Mouse (Mus musculus): ENCODE measurements around the gene Rps6ka4.

Rps6ka4 gene

DNA sequence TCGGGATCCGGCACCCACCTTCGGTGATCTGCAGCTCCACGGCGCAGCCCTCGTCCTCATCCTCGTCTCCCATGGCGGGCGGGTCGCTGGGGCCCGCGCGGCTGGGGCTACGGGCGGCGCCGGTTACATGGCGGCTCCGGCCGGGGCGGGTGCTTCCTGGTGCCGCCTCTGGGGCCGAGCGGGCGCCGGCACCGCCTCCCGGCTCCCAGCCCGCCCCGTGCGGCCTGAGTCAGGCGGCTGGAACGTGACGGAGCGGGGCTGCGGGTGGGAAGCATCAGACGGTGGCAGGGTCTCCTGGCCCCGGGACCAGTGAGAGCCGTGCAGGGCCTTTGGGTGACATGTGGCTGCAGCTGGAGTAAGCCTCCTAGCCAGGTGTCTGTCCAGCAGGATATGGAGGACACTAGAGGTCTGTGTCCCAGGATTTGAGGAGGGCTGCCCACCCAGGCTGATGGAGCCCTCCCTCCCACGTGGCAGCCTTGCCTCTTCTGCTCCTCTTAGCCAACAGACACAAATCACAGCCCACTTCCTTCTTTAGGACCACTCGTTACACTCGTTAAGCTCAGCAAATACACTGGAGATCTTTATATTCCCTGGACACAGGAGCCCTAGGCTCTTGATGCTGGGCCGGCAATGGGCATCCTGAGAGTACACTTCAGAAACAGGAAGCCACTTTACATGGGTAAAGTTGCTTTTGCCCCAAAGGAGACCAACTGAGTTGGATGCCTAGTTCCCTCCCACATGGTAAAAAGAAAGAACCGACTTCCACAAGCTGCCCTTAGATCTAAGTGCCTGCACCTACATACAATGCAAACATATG, at the start of gene Rps6ka4:
Gene Rps6ka4, minus strand, starts transcription at position 162 of the 817 bp plus-strand sequence.
- peak; percentile 71 for DNase-seq (ENCODE audit: low read depth, low spot score)

GRCm38 (mm10) chr19:6877965-6878364, 37.5 kb upstream of the Rps6ka4 start:
- DNase-seq (ENCODE audit: low read depth, low spot score): no peak

GRCm38 (mm10) chr19:6876799-6877198, 36.4 kb upstream of the Rps6ka4 start:
- no peak for DNase-seq (ENCODE audit: low read depth, low spot score)

DNA sequence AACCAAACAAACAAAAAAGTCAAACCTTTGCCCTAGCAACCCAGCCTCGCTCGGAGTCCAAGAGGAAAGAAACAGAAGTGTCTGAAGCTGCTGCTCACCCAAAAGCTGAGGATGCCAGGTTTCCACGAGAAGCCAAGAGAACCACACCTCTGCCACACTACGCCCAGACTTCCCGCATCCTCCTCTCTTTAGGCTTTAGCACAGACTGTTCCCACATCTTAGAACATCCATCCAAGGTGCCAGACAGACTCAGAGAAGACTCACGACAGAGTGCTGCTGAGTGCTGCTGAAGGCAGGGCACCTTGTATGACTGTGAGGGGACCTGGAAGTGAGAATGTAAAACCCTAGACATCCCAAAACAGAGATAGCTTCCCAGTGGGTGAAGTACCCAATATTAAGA, 35.4 kb upstream of the Rps6ka4 start:
- no peak for DNase-seq (ENCODE audit: low read depth, low spot score)

DNA sequence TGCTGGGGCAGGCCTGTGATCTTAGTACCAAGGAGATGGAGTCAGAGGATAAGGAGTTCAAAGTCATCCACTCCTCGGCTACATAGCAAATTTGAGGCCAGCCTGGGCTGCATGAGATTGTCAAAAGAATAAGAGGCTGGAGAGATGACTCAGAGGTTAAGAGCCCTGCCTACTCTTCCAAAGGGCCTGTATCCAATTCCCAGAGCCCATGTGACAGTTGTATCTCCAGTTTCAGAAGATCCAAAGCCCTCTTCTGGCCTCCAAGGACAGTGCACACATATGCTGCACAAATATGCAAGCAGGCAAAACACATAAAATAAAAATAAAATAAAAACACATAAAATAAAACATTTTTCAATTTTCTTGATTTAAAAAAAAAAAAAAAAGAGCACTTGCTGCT, 33.8 kb upstream of the Rps6ka4 start:
- DNase-seq (ENCODE audit: low read depth, low spot score): no peak

GRCm38 (mm10) chr19:6872701-6873100, 32.3 kb upstream of the Rps6ka4 start:
- peak; percentile 1 for DNase-seq (ENCODE audit: low read depth, low spot score)

DNA sequence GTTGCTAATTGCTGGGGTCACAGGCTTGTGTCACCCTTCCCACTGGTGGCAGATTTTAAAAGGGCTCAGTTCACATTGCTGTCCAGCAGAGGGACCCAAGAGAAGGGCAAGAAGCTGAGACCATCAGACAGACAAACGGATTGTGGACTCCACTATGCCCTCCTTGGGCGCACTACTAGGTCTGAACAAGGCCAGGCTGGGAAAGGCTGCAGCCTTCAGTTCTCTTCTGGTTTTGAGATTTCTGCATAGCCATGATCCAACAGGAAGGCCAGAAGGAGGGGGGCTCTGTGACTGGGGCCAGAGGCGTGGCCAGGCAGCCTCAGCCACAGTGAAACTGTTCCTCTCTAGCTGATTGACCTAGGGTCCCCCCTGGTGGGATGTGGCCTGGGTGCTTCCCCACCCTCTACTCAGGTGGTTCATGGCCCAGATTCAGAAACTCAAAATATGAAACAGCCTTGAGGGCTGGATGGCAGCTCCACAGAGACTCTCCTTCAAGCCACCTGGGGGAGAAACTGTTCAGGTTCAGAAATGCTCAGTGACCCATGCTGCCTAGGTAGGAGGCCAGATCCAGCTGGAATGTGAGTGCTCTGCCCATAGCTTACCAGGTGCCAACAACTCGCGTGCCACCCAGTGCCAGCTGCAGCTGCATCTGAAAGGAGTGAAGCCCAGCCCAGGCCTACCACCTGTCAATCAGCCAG, 31.3 kb upstream of the Rps6ka4 start:
- DNase-seq (ENCODE audit: low read depth, low spot score): peak; percentile 75

GRCm38 (mm10) chr19:6869355-6869754, 28.9 kb upstream of the Rps6ka4 start:
- peak; percentile 79 for DNase-seq (ENCODE audit: low read depth, low spot score)

DNA sequence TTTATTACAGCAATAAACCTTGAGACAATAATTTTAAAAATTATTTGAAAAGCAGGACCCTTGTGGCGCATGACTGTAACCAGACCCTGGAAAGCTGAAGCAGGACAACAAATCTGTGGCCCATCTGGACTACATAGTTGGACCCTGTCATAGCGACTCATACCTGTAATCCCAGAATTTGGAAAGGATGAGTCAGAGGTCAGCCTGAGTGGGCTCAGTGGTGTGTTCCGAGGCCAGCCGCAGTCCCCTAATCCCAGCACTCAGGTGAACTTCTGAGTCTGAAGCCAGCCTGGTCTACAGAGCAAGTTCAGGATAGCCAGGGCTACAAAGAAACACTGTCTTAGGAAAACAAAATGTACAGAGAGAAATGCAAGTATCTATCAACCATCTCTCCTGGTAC, 21.0 kb upstream of the Rps6ka4 start:
- DNase-seq (ENCODE audit: low read depth, low spot score): no peak

GRCm38 (mm10) chr19:6860706-6861105, 20.3 kb upstream of the Rps6ka4 start:
- DNase-seq (ENCODE audit: low read depth, low spot score): peak; percentile 19

DNA sequence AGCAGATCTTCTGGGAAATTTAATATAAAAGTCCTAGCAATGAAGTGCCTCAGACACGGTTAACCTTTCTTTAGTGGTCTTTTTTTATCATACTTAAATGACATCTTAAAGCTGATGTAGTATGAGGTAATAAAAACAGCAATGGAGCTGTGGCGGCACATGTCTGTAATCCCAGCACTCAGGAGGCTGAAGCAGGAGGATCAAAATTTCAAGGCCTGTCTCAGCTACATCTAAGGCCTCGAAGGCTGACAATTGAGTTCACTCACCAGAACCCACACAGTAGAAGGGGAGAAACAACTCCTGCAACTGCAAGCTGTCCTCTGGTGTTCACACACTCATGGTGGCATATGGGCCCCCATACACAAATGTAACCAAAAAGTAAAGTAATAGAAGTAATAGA, 19.5 kb upstream of the Rps6ka4 start:
- DNase-seq (ENCODE audit: low read depth, low spot score): no peak

DNA sequence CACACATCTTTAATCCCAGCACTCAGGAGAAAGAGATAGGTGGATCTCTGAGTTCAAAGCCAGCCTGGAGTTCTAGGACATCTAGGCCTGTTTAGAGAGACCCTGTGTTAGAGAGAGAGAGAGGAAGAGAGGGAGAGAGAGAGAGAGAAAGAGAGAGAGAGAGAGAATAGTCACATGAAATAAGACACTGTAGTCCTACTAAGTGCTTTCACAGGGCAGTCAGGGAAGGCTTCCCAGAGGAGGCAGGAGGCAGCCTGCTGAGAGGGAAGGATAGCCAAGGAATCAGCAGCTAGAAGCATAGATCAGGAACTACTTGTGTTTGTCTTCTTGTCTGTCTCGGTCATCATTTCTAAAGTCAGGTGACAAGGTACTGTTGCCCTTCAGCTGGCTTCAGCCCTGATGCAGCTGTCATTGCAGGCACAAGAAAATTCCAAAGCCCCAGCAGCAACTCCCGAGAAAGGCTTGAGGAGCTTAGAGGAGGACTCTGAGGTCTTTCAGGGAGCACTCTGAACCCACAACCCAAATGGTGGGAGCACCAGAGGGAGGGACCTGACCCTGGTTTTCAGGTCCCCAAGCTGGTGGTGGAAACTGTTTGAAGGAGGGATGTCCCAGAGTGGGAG, 18.7 kb upstream of the Rps6ka4 start:
- no peak for DNase-seq (ENCODE audit: low read depth, low spot score)

DNA sequence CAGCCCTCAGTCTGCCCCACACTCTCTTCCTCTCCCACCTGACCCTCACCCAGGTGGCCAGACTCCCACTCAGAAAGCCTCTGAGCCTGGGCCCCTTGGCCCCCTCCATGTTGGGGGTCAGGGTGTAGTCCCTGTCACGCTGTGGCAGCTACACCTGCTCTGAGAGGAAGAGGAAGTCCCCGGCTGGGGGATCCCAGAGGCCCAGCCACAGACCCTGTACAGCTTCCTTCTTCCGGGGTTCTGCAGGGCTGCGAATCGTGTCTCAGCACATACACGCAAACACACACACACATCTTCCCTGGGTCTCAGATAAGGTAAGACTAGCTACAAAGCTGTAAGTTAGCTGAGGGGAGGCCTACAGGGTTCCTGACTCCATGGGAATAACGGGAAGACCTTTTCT, 17.6 kb upstream of the Rps6ka4 start, which contains the start of gene Ccdc88b:
Gene Ccdc88b, minus strand, starts transcription at position 181 of the 400 bp plus-strand sequence.
- DNase-seq (ENCODE audit: low read depth, low spot score): peak; percentile 83

DNA sequence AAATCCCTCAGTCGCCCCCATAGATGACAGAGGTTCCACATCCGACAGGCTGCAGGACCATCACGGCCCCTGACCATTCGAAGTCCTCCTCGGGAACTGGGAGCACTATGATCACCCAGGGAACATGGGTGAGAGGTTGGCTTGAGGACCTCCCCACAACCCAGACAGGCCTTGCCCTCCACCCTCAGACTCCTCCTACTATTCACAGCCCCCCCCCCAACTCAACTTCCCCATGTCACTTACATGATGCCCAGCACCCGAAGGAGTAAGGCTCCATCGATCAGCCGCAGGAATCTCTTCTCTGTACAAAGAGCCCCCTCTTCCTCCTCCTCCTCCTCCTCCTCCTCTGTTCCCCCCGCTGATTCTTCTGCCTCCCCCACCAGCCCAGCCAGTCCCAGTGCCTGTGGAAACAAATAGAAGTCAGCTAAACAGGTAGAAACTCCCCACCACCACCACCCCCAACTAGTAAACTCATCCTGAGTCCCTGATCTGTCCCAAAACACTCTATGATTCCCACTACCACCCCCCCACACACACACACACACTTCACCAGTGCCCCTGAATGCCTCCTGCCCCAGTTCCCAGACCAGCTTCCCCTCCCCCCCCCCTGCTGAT, 17.1 kb upstream of the Rps6ka4 start:
- DNase-seq (ENCODE audit: low read depth, low spot score): peak; percentile 39

- DNase-seq (ENCODE audit: low read depth, low spot score): no peak
Observed at GRCm38 (mm10) chr19:6857003-6857360, 16.5 kb upstream of the Rps6ka4 start.

DNA sequence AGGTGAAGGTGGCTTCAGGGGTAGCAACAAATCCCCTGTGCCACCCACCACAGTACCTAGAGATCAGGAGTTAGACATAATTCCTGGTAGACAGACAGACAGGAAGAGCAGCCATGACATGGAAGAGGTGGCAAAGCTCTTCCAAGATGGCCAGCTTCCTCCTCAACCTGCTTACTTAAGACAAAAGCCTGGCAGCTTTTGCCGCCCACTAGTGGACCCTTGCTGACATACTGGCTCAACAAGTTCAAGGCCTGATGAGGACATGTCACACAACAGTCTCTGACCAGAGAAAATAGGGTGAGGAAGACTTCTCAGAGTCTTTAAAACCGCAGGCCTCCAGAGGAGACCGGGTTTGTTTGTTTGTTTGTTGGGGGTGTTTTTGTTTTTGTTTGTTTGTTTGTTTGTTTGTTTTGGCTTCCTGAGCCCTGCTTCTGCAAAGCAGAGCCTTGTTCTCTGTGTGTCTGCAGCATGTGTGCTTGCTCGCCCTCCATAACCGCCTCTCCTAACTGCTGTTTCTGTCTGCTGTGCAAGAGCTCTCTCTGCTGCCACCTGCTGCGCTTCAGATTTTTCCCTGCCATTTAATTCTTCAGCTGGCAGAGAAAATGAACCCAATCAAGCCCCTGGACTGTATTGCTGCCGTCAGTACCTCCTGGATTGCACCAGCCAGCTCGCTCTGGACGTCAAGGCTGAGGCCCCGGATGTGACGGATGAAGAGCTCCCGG, 16.0 kb upstream of the Rps6ka4 start:
- DNase-seq (ENCODE audit: low read depth, low spot score): peak; percentile 75

DNA sequence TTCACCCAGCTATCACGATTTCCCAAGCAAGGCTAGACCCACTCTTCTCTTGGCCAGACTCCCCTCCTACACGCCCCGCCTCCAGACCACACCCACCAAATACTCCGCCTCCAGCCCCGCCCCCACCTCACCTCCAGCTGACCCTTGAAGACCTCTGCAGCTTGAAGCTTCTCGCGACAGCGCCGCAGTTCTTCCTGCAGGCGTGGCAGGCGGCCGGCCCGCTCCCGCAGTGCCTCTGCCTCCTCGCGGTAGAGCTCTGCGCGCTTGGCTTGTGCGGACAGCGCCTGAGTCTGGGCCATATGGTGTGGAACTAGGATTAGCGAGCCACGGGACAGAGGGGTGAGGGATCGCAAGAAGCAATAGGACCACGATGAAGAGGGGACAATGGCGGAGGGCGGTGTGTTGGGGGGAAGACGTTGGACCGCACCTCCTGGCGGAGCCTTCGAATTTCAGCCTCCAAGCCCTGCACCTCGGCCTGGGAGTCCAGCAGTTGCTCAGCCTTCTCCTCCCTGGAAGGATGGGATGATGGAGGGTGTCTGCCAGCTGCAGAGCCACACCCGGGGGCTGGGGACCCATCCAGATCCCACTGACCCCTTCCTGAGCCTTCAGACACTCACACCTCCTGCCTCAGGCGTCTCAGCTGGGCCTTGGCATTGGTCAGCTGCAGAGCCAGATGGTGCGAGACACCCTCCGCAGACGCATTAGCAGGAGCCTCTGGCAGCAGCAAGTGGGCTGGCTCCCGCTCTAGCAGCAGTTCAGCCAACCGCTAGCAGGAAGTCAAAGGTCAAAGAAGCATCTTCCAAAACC, 15.0 kb upstream of the Rps6ka4 start:
- DNase-seq (ENCODE audit: low read depth, low spot score): no peak

DNA sequence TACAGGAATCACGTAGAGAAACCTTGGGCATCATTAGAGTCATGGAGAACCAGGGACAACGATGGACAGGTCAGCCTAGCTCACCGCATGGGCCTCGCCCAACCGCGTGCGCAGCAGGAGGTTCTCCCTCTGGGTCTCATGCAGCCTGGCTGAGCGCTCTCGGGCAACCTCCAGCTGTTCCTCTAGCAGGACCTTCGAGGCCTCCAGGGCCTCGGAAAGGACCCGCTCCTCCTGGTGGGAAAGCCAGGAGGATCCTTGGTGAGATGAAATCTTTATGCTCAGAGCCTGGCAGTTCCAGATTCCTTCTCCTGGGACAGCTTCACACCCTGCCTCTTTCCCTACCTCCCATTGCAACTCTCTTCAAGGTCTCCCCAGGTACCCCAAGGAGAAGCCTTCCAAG, 14.2 kb upstream of the Rps6ka4 start:
- DNase-seq (ENCODE audit: low read depth, low spot score): no peak

- DNase-seq (ENCODE audit: low read depth, low spot score): no peak
Observed at GRCm38 (mm10) chr19:6853903-6854302, 13.5 kb upstream of the Rps6ka4 start.

All from CD4-positive, CD25-positive, alpha-beta regulatory T cell, adult 2 months (primary cell).